Mouse (Mus musculus): ENCODE measurements around the gene Mroh3. TPM values are rescaled to one million over a fixed set of nuclear protein-coding genes. Genes with fewer than 3 reads are reported as not detected.

Gene Mroh3
- total and polyA plus RNA-seq, 3 experiments, result not detected

- no peak within 1 kb of the TSS for H3K9ac ChIP-seq (ENCODE audit: control insufficient read depth, low read depth, low read length, poor library complexity, severe bottlenecking)
- no peaks in the 10 kb centered on the region for H3K79me2 ChIP-seq (ENCODE audit: control insufficient read depth, insufficient read depth, low read length, poor library complexity)
- peaks cover 0 to 4% of the 10 kb centered on the region in 2 experiments; a peak in 2 of 4 replicates for H3K36me3 ChIP-seq (ENCODE audit: control insufficient read depth in 1 of 2, insufficient read depth in 2 of 2, low read length in 2 of 2)
- no peaks in the 10 kb centered on the region for H3K27me3 ChIP-seq (ENCODE audit: control insufficient read depth in 1 of 2, insufficient read depth in 2 of 2, low read length in 2 of 2)
- H3K9me3 ChIP-seq (replicated peaks; ENCODE audit: insufficient read depth, low read length), result no peaks in the 10 kb centered on the region
- no peak for TF ChIP-seq NELFE (IDR thresholded peaks at IDR 0.05; ENCODE audit: low read depth, low read length)
- TF ChIP-seq EP300 (IDR thresholded peaks at IDR 0.05; ENCODE audit: low read depth in 1 of 2, low read length in 2 of 2), result no peak
- TF ChIP-seq NRF1 (IDR thresholded peaks at IDR 0.05; ENCODE audit: insufficient read depth, low read depth, low read length, poor library complexity, severe bottlenecking), result no peak
- no peak for TF ChIP-seq GATA1 (IDR thresholded peaks at IDR 0.05; ENCODE audit: low read depth, low read length)
- TF ChIP-seq TCF12 (IDR thresholded peaks at IDR 0.05; ENCODE audit: low read depth, low read length), result no peak
- TF ChIP-seq MYB (IDR thresholded peaks at IDR 0.05; ENCODE audit: low read depth, low read length), result no peak
- TF ChIP-seq ELF1 (IDR thresholded peaks at IDR 0.05; ENCODE audit: low read depth, low read length), result no peak
- TF ChIP-seq CHD1 (IDR thresholded peaks at IDR 0.05; ENCODE audit: low read depth, low read length), result no peak
- no peak for TF ChIP-seq MAZ (IDR thresholded peaks at IDR 0.05; ENCODE audit: low read depth, low read length)
- no peak for TF ChIP-seq POLR2A (IDR thresholded peaks at IDR 0.05; ENCODE audit: control insufficient read depth in 1 of 2, insufficient read depth in 1 of 2, low read depth in 1 of 2, low read length in 2 of 2, poor library complexity in 1 of 2)
- no peak for TF ChIP-seq E2F4 (IDR thresholded peaks at IDR 0.05; ENCODE audit: borderline replicate concordance, low read depth, low read length)
- peaks cover 4 to 6% of the 10 kb centered on the region in 2 experiments; a peak in 2 of 4 replicates for H3K4me1 ChIP-seq (ENCODE audit: control insufficient read depth in 1 of 2, insufficient read depth in 2 of 2, low read length in 2 of 2)
- H3K4me3 ChIP-seq (ENCODE audit: control insufficient read depth in 1 of 2, insufficient read depth in 1 of 2, low read depth in 2 of 2, low read length in 2 of 2), result no peak within 1 kb of the TSS
- no peak for DNase-seq (ENCODE audit: low read depth, low spot score)
- no peak within 1 kb of the TSS for H3K27ac ChIP-seq (ENCODE audit: control insufficient read depth, low read depth, low read length)
Measured at GRCm38 (mm10) chr1:136260635-136261238, 48.1 kb upstream of the Mroh3 start, which contains the start of gene Gpr25. Gene Gpr25 (minus strand): TSS chr1:136260873.

- Histone ChIP-seq H3K9me3 (replicated peaks; ENCODE audit: insufficient read depth, low read length) (no peaks in the 10 kb centered on the region), H3K4me3 (ENCODE audit: control insufficient read depth in 1 of 2, insufficient read depth in 1 of 2, low read depth in 2 of 2, low read length in 2 of 2) (no peak overlapping the region), H3K9ac (ENCODE audit: control insufficient read depth, low read depth, low read length, poor library complexity, severe bottlenecking) (no peak overlapping the region), H3K27ac (ENCODE audit: control insufficient read depth, low read depth, low read length) (no peak overlapping the region), H3K4me1 (ENCODE audit: control insufficient read depth in 1 of 2, insufficient read depth in 2 of 2, low read length in 2 of 2) (peaks cover 3 to 6% of the 10 kb centered on the region in 2 experiments; a peak in 3 of 4 replicates), H3K79me2 (ENCODE audit: control insufficient read depth, insufficient read depth, low read length, poor library complexity) (no peaks in the 10 kb centered on the region), H3K36me3 (ENCODE audit: control insufficient read depth in 1 of 2, insufficient read depth in 2 of 2, low read length in 2 of 2) (peaks cover 0 to 7% of the 10 kb centered on the region in 2 experiments; a peak in 2 of 4 replicates), H3K27me3 (ENCODE audit: control insufficient read depth in 1 of 2, insufficient read depth in 2 of 2, low read length in 2 of 2) (no peaks in the 10 kb centered on the region)
- no peak for DNase-seq (ENCODE audit: low read depth, low spot score)
- TF ChIP-seq POLR2A (IDR thresholded peaks at IDR 0.05; ENCODE audit: control insufficient read depth in 1 of 2, insufficient read depth in 1 of 2, low read depth in 1 of 2, low read length in 2 of 2, poor library complexity in 1 of 2), result 0 out of 4 replicates have a peak, but pooled peaks of 1 of the 2 experiments have one; percentile 0
- TF ChIP-seq USF2 (IDR thresholded peaks at IDR 0.05; ENCODE audit: borderline replicate concordance in 1 of 2, insufficient read depth in 1 of 2, low read depth in 1 of 2, low read length in 2 of 2), result no peak
Measured at GRCm38 (mm10) chr1:136259893-136260634, 47.4 kb upstream of the Mroh3 start.
